Mouse (Mus musculus): Measurements from ENCODE around the gene Asz1. TPM values are rescaled to one million over a fixed set of nuclear protein-coding genes. Genes with fewer than 3 reads are reported as not detected.

Gene Asz1
- total RNA-seq, 2 experiments from 2014 or later = not detected

- no peak for DNase-seq (ENCODE audit: low spot score in 2 of 2)
Observed at GRCm38 (mm10) chr6:18013346-18013745, 95.5 kb downstream of the Asz1 start.

DNA sequence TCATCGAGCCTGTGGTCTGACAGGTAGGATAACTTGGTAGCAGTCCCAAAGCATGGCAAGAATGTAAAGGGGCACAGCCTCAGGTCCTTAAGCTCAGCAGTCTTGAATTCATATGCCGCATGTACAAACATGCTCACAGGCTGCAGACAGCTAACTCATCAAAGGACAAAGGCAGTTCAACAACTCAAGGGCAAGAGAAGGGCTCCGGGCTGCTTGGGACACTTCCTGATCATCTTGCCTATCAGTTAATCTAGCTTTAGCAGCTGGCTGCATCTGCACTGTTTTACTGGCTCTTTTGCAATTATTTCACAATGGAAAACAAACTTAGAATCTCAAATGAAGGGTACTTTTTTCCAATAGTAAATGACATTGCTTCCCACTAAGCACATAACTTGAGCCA lies 101.5 kb downstream of the Asz1 start:
- DNase-seq (ENCODE audit: low spot score in 2 of 2) = no peak

DNA sequence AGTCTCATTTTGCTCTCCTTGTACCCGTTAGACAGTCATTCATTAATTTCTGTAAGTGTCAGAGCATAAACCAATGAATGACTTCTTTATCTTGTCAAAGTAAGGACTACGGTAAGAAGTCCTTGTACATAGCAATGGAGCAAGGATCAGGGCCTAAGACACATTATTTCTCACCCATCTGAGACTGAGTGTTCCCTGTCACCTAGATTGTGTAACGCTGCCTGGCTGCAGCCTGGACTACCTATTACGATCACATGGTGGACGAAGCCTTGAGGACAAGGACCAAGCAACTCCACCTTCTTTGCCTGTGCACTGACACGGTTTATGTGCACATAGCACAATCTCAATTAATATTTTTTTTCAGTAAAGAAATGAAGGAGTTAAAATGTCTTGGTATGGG lies 106.8 kb downstream of the Asz1 start:
- no peak for DNase-seq (ENCODE audit: low spot score in 2 of 2)

Other genes with a start within 250 kb of the Asz1 start
- gene Wnt2, start 78.5 kb downstream of the Asz1 start, total RNA-seq (2021) = 1 to 10 TPM; 6.0 to 7.0 TPM
- under 1 TPM; 0.35 to 0.50 TPM for gene Cftr, start 61.6 kb upstream of the Asz1 start, total RNA-seq (2021)

All from layer of hippocampus, postnatal 14 days (tissue).